Mouse (Mus musculus): ENCODE data around the gene Pla2g3.

- TF ChIP-seq CTCF (IDR thresholded peaks at IDR 0.05; ENCODE audit: low read depth, low read length), result no peak
- no peak for TF ChIP-seq POLR2A (IDR thresholded peaks at IDR 0.05; ENCODE audit: extremely low read depth, insufficient read depth, low read length)
These were observed 37.5 kb downstream of the Pla2g3 start for GRCm38 (mm10) chr11:3525560-3525959.

Data from liver, adult 2 months (tissue).